30 mouse cellular contexts compared by ENCODE assay signal in the genomic region with DNA sequence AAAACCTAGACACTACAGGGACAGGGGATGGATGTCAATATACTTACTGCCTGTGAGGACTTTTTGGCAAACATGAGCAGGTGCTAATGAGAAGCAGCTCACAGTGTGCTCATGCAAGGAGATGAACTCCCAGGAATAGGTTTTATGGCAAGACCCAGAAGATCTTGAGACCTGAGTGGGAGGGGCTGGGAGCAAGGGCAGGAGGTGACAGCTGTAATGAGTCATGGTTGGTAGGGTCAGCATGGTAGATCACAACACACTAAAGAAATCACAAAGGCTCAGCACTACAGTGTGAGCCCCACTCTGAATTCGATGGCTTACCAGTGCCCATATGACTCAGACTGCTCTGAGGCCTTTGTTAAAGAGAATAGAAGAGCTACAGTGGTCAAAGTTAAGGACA.
"Had no signal": no experiment of that assay in that cellular context is flagged by ENCODE, and none has a peak within 500 bp of the region (broad histone marks: within the 10 kb centered on the region; RNA-seq: fewer than 3 reads in every experiment).

No protein-coding gene starts in this region.

- H3K4me3 ChIP-seq: left cerebral cortex, adult 2 months; limb, embryonic 10.5 days; limb, embryonic 12.5 days; limb, embryonic 13.5 days; limb, embryonic 15.5 days; liver, embryonic 12.5 days; liver, embryonic 13.5 days; liver, embryonic 15.5 days; lung, embryonic 15.5 days; megakaryocyte, embryonic 14.5 days; midbrain, embryonic 12.5 days; midbrain, embryonic 13.5 days; midbrain, embryonic 15.5 days; neural tube, embryonic 12.5 days had no signal

- H3K27me3 ChIP-seq: limb, embryonic 12.5 days; limb, embryonic 13.5 days; limb, embryonic 15.5 days; liver, embryonic 12.5 days; liver, embryonic 13.5 days; liver, embryonic 15.5 days; lung, embryonic 15.5 days; midbrain, embryonic 13.5 days; midbrain, embryonic 15.5 days had no signal

- H3K9me3 ChIP-seq: limb, embryonic 10.5 days; limb, embryonic 12.5 days; limb, embryonic 13.5 days; limb, embryonic 15.5 days; liver, embryonic 12.5 days; liver, embryonic 13.5 days; liver, embryonic 15.5 days; lung, embryonic 15.5 days; midbrain, embryonic 12.5 days; midbrain, embryonic 13.5 days; midbrain, embryonic 15.5 days; neural tube, embryonic 12.5 days had no signal

- DNase-seq: left cerebral cortex, postnatal 4 days; liver; liver, embryonic 13.5 days; liver, postnatal 0 days; lung, adult 18-20 months; lung, adult 2 months; lung, embryonic 14.5 days; lung, postnatal 10 days; lung, postnatal 14 days; lung, postnatal 36 days; lung, postnatal 4 days; midbrain, embryonic 14.5 days had no signal

- H3K9ac ChIP-seq: limb, embryonic 12.5 days; limb, embryonic 13.5 days; limb, embryonic 15.5 days; liver, embryonic 12.5 days; liver, embryonic 13.5 days; liver, embryonic 14.5 days; liver, embryonic 15.5 days; liver, postnatal 0 days; lung, embryonic 14.5 days; lung, embryonic 15.5 days; midbrain, embryonic 12.5 days; midbrain, embryonic 13.5 days; midbrain, embryonic 15.5 days; neural tube, embryonic 12.5 days had no signal

- H3K27ac ChIP-seq: left cerebral cortex, adult 2 months; limb, embryonic 10.5 days; limb, embryonic 12.5 days; limb, embryonic 13.5 days; limb, embryonic 15.5 days; liver, embryonic 12.5 days; liver, embryonic 13.5 days; liver, embryonic 14.5 days; liver, embryonic 15.5 days; lung, embryonic 15.5 days; macrophage; midbrain, embryonic 12.5 days; midbrain, embryonic 13.5 days; midbrain, embryonic 15.5 days; neural tube, embryonic 12.5 days had no signal

- ATAC-seq: liver, embryonic 12.5 days; liver, postnatal 0 days; lung, postnatal 0 days; midbrain, embryonic 13.5 days; midbrain, embryonic 15.5 days; midbrain, embryonic 16.5 days had no signal

- H3K4me2 ChIP-seq: limb, embryonic 12.5 days; limb, embryonic 13.5 days; limb, embryonic 15.5 days; liver, embryonic 11.5 days; liver, embryonic 12.5 days; liver, embryonic 13.5 days; liver, embryonic 15.5 days; lung, embryonic 14.5 days; lung, embryonic 15.5 days; midbrain, embryonic 12.5 days; midbrain, embryonic 13.5 days; midbrain, embryonic 15.5 days; neural tube, embryonic 12.5 days had no signal

- H3K36me3 ChIP-seq: limb, embryonic 10.5 days; limb, embryonic 12.5 days; limb, embryonic 13.5 days; liver, embryonic 12.5 days; liver, embryonic 15.5 days; midbrain, embryonic 12.5 days; midbrain, embryonic 13.5 days; midbrain, embryonic 15.5 days; neural tube, embryonic 12.5 days had no signal

- H3K4me1 ChIP-seq: limb, embryonic 12.5 days; limb, embryonic 15.5 days; liver, embryonic 12.5 days; liver, embryonic 13.5 days; liver, embryonic 15.5 days; lung, embryonic 15.5 days; megakaryocyte, embryonic 14.5 days; midbrain, embryonic 12.5 days; midbrain, embryonic 13.5 days; midbrain, embryonic 15.5 days; neural tube, embryonic 12.5 days had no signal
